Mouse (Mus musculus) heart, embryonic 11.5 days (tissue): ENCODE data around the gene C2cd2l. TPM values are rescaled to one million over a fixed set of nuclear protein-coding genes. Genes with fewer than 3 reads are reported as not detected.
"Not testable (repeated sequence)": the region's sequence is repeated elsewhere in the genome, so short reads cannot be mapped to it uniquely, and the experiment has no call there.

Experiments
- ATAC-seq: fragments of 200-750 bp; cut with Nextera tagmentation; replicated peaks from 2 replicates; pipeline ENCODE4 v1.8.0; 2017; ENCODE audit warnings: moderate library complexity; ENCODE audit not compliant: insufficient number of reproducible peaks, low FRiP score, low TSS enrichment
- H3K27ac ChIP-seq: fragments of 300-500 bp; sonication (generic); 2 replicates; pipeline ENCODE4 v1.5.1; 2014; ENCODE audit warnings: mild to moderate bottlenecking, low read depth, low read length
- H3K27me3 ChIP-seq: fragments of 300-500 bp; sonication (generic); 2 replicates; pipeline ENCODE4 v1.6.1; 2014; ENCODE audit warnings: mild to moderate bottlenecking, low read length, mixed read lengths; ENCODE audit not compliant: control insufficient read depth, insufficient read depth
- H3K36me3 ChIP-seq: fragments of 300-500 bp; sonication (generic); 2 replicates; pipeline ENCODE4 v1.6.1; 2014; ENCODE audit warnings: mild to moderate bottlenecking, low read length, moderate library complexity, mixed read lengths; ENCODE audit not compliant: control insufficient read depth, insufficient read depth
- H3K4me1 ChIP-seq: fragments of 300-500 bp; sonication (generic); 2 replicates; pipeline ENCODE4 v1.6.1; 2014; ENCODE audit warnings: low read length; ENCODE audit not compliant: control insufficient read depth, insufficient read depth
- H3K4me2 ChIP-seq: fragments of 300-500 bp; sonication (generic); 2 replicates; pipeline ENCODE4 v1.6.1; 2014; ENCODE audit warnings: mild to moderate bottlenecking, moderate library complexity
- H3K4me3 ChIP-seq: fragments of 300-500 bp; sonication (generic); 2 replicates; pipeline ENCODE4 v1.5.1; 2014; ENCODE audit warnings: low read depth, low read length
- H3K9ac ChIP-seq: fragments of 300-500 bp; sonication (generic); 2 replicates; pipeline ENCODE4 v1.6.1; 2014; ENCODE audit warnings: mild to moderate bottlenecking, low read depth, low read length, moderate library complexity
- H3K9me3 ChIP-seq: fragments of 300-500 bp; sonication (generic); replicated peaks from 2 replicates; pipeline ENCODE4 v1.6.1; 2016; ENCODE audit warnings: low read length; ENCODE audit not compliant: control insufficient read depth
- WGBS: fragments of 180-500 bp; shearing (Covaris S2); extraction: QIAGEN DNeasy Blood & Tissue Kit; methylation state at CpG from one replicate; pipeline ENCODE4 v1.1.7; 2014; ENCODE audit not compliant: insufficient replicate concordance; 5-methylcytosine and 5-hydroxymethylcytosine counted together
- polyA plus RNA-seq: library from polyadenylated mRNA; unstranded; fragments of >200 nt; fragmentation: Nextera tagmentation; extraction: Ambion mirVana; gene quantifications from 2 replicates; pipeline ENCODE4 v1.2.1, GENCODE M21; 2014

The C2cd2l gene
- polyA plus RNA-seq, 1 experiment from 2014 or later = 4.7 TPM

DNA sequence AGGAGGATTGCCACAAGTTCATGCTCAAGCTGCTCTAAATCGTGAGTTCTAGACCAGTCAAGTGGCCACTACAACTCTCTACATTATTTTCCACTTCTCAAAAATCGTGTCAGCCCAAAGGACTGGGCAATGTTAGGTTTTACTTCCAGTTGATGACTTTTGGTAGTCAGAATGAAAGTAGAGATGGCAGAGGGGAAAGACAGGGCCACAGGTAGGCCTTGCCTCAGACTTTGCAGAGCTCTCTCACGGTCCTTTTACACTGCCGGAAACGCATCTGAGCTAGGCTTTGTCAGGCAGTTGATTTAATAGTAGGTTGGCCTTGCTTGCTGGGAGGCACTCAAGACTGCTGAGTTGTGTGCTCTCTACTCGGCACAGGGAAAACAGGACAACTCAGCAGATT lies 4.1 kb upstream of the C2cd2l start:
- 83% methylated on average over 6 of the region's 6 CpGs for WGBS
- H3K9ac ChIP-seq = no peak overlapping the region
- peaks cover 3% of the 10 kb centered on the region; the same call in 1 of the 2 replicates for H3K36me3 ChIP-seq
- no peak overlapping the region for H3K4me3 ChIP-seq
- H3K27me3 ChIP-seq = no peaks in the 10 kb centered on the region
- peaks cover 11% of the 10 kb centered on the region; the same call in 1 of the 2 replicates for H3K4me1 ChIP-seq
- no peak overlapping the region for H3K27ac ChIP-seq
- no peaks in the 10 kb centered on the region for H3K9me3 ChIP-seq
- ATAC-seq = no peak
- no peak overlapping the region for H3K4me2 ChIP-seq

DNA sequence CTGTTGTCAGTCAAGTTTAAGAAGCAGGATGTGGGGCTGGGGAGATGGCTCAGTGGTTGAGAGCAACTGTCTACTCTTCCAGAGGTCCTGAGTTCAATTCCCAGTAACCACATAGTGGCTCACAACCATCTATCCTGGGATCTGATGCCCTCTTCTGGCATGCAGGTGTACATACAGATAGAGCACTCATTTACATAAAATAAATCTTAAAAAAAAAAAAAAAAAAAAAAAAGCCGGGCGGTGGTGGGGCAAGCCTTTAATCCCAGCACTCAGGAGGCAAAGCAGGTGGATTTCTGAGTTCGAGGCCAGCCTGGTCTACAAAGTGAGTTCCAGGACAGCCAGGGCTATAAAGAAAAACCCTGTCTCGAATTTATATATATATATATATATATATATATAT lies 3.6 kb upstream of the C2cd2l start:
- H3K9me3 ChIP-seq, H3K4me3 ChIP-seq, H3K4me2 ChIP-seq, H3K27me3 ChIP-seq, H3K9ac ChIP-seq, H3K27ac ChIP-seq, ATAC-seq, H3K36me3 ChIP-seq: not testable (repeated sequence)
- 72% methylated on average over 4 of the region's 4 CpGs for whole genome bisulfite sequencing
- peaks cover 12% of the 10 kb centered on the region for H3K4me1 ChIP-seq

DNA sequence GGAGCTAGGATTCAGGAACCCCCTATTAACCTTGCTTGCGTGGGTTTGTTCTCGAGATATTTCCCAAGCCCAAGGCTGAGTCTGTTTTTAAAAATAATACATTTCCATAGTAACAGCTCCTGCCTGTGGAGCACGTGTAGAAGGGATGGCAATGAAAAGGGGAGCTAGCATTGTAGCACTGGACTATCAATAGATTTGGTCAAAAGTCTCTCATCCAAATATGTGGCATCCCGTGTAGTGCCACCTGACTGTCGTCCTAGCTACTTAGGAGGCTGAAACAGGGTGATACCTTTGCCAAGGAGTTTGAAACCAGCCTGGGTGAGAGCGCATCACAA lies 681 bp upstream of the C2cd2l start:
- Histone ChIP-seq H3K36me3 (0 out of 2 replicates have a peak, but pooled peaks cover 3% of the 10 kb centered on the region), H3K9ac (peak overlapping the region; percentile 66), H3K27me3 (no peaks in the 10 kb centered on the region), H3K27ac (peak overlapping the region; percentile 68), H3K4me3 (peak overlapping the region; percentile 75), H3K9me3 (no peaks in the 10 kb centered on the region), H3K4me2 (peak overlapping the region; percentile 83), H3K4me1 (peaks cover 16% of the 10 kb centered on the region)
- ATAC-seq = no peak
- 20% methylated on average over 6 of the region's 6 CpGs for WGBS

DNA sequence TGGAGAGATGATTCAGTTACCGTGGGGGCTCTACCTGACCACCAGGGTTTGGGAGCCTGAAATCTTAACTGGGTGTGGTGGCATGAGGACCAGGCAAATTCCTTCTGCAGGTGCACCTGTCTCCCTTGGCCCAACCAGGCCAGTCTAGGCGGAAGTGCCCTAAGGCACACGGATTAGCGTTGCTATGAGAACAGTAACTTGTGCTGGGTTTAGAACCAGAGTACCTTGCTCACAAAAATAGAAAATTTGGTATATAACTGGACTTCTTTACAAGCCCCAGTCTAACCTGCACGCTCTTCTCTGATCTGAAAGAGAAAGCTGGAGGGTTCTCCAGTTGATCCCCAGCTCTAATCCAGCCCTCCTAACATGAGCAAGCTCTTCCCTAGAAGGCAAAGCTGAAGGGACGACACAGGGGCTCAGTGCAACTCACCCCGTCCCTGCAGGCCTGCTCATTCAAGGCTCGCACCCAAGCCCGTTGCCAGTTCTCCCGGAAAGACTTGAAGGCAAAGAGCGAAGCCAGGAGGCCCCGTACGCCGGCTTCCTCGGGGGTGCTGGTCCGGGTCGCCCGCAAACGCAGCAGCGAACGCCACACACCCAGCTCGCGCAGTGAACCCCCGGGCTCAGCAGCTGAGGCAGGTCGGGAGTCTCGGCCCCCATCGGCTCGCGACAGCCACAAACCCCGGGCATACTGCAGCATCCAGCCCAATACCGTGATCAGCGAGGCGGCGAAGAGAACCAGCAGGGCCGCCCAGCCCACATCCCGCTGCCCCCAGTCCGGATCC lies 789 bp downstream of the C2cd2l start:
- H3K4me2 ChIP-seq = peak overlapping the region; percentile 83
- peaks cover 9% of the 10 kb centered on the region; the same call in 1 of the 2 replicates for H3K36me3 ChIP-seq
- 3% methylated on average over 37 of the region's 37 CpGs for WGBS
- H3K4me3 ChIP-seq = peak overlapping the region; percentile 75
- no peaks in the 10 kb centered on the region for H3K27me3 ChIP-seq
- H3K9me3 ChIP-seq = no peaks in the 10 kb centered on the region
- H3K4me1 ChIP-seq = peaks cover 14% of the 10 kb centered on the region; the same call in 1 of the 2 replicates
- ATAC-seq = no peak
- peak overlapping the region; percentile 46; the same call in 1 of the 2 replicates for H3K27ac ChIP-seq
- H3K9ac ChIP-seq = peak overlapping the region; percentile 80

DNA sequence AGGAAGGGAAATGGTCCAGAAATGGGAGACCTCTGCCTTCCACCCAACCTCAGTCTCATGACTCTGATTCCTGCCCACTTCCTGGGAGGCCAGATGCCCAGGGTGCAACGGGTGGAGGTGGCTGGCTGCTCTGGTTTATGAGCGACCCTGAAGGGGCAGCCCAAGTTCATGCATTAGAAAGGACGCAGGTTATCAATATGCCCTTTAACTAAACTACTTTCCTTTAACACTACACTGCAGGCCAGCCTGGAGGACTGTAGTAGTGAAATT lies 1.3 kb downstream of the C2cd2l start:
- Histone ChIP-seq H3K36me3 (peaks cover 9% of the 10 kb centered on the region; the same call in 1 of the 2 replicates), H3K27me3 (no peaks in the 10 kb centered on the region), H3K9me3 (no peaks in the 10 kb centered on the region), H3K4me1 (peaks cover 14% of the 10 kb centered on the region; the same call in 1 of the 2 replicates), H3K27ac (no peak overlapping the region), H3K9ac (no peak overlapping the region), H3K4me2 (peak overlapping the region; percentile 83), H3K4me3 (peak overlapping the region; percentile 75)
- ATAC-seq = no peak
- WGBS = 31% methylated on average over 3 of the region's 3 CpGs

DNA sequence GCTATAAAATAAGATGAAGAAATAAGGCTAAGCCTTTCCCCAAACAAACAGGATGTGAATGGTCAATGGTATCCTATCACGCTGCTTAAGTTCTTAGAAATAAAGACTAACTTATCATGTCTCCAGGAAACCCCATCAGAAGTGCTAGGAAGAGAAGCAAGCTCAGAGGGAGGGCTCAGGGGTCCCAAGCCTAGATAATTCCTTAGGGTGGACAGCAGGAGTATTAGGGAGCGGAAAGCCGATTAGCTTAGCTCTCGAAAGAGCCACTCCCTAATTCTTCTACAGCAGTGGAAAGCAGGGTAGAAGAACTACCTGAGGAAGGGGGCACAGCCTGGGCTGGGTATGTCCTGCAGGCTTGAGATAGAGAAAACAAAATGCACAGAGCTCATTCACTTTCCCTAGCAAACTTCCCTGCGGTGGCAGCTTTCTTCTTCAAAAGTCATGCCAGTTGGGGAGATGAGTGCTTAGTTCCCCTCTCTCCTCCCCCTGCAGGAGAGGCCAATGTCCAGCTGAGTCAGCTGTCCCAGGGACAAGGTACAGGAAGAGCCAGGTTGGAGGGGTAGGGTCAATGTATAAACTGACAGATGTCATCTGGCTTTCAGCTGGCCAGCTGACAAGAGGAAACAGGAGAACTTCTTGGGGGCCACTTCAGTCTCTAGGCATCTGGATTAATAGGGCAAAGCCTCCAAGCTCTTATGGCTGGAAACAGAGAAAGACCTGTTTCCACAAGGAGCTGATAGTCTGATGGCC lies 1.8 kb downstream of the C2cd2l start:
- no peak for ATAC-seq
- H3K9ac ChIP-seq = no peak overlapping the region
- peaks cover 14% of the 10 kb centered on the region; the same call in 1 of the 2 replicates for H3K4me1 ChIP-seq
- H3K4me2 ChIP-seq = peak overlapping the region; percentile 83
- no peaks in the 10 kb centered on the region for H3K27me3 ChIP-seq
- H3K4me3 ChIP-seq = peak overlapping the region; percentile 75; the same call in 1 of the 2 replicates
- peaks cover 9% of the 10 kb centered on the region; the same call in 1 of the 2 replicates for H3K36me3 ChIP-seq
- H3K9me3 ChIP-seq = no peaks in the 10 kb centered on the region
- H3K27ac ChIP-seq = no peak overlapping the region
- 50% methylated on average over 5 of the region's 5 CpGs for WGBS

DNA sequence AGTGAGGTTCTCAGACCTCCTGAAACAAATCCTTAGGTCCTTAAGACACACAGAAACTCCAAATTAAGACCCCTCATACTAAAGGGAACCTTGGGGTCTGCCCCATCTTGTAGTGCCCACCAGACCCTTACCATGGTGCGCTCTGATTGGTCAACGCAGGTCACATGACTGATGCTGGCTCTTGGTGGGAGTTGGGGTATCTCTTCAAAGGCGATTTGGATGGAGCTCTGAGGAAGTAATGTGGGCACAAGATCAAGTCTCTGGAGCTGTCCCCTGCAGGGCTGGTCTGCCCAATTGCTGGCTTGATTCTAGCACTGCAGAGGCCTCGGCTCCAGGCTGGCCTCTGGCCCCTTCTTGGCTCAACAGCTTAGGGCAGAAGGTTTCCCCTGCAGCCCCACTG lies 2.6 kb downstream of the C2cd2l start:
- Histone ChIP-seq H3K27me3 (no peaks in the 10 kb centered on the region), H3K9me3 (no peaks in the 10 kb centered on the region), H3K4me1 (peaks cover 14% of the 10 kb centered on the region; the same call in 1 of the 2 replicates), H3K4me2 (no peak overlapping the region), H3K9ac (no peak overlapping the region), H3K36me3 (peaks cover 13% of the 10 kb centered on the region; the same call in 1 of the 2 replicates), H3K4me3 (no peak overlapping the region), H3K27ac (no peak overlapping the region)
- no peak for ATAC-seq
- 71% methylated on average over 4 of the region's 4 CpGs for WGBS

DNA sequence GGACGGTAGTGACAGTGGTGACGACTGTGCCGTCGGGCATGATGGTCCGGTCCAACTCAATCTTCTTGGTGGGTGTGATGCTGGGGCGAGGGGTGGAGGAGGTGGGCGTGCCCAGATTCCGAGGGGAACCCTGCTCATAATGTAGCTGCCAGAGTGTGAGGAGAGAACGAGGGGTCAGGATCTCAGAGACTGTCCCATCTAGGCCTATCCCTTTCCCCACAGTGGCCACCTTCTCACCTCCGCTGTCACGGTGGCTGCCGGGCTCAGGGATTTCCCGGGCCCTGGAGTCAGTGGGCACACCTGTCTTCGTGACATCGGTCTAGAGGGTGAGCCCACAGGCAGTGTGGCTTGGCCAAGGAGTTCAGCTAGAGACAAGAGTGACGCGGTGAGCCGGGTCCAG lies 5.2 kb downstream of the C2cd2l start:
- H3K27ac ChIP-seq = no peak overlapping the region
- no peak overlapping the region for H3K4me2 ChIP-seq
- 91% methylated on average over 18 of the region's 18 CpGs for WGBS
- no peak overlapping the region for H3K9ac ChIP-seq
- H3K4me3 ChIP-seq = no peak overlapping the region
- no peak for ATAC-seq
- H3K36me3 ChIP-seq = peaks cover 13% of the 10 kb centered on the region; the same call in 1 of the 2 replicates
- H3K4me1 ChIP-seq = peaks cover 24% of the 10 kb centered on the region; the same call in 1 of the 2 replicates
- H3K9me3 ChIP-seq = no peaks in the 10 kb centered on the region
- no peaks in the 10 kb centered on the region for H3K27me3 ChIP-seq
